Mouse (Mus musculus): Measurements from ENCODE around the gene Gpn2. TPM values are rescaled to one million over a fixed set of nuclear protein-coding genes. Genes with fewer than 3 reads are reported as not detected.

The Gpn2 gene
- polyA plus RNA-seq, 1 experiment = 22.2 TPM

- peaks cover 8% of the 10 kb centered on the region for H3K4me1 ChIP-seq (ENCODE audit: control insufficient read depth, insufficient read depth, low read length)
- TF ChIP-seq POLR2A (IDR thresholded peaks at IDR 0.05; ENCODE audit: insufficient read depth, low read length) (no peak), CTCF (IDR thresholded peaks at IDR 0.05; ENCODE audit: low read depth, low read length) (no peak), EP300 (IDR thresholded peaks at IDR 0.05; ENCODE audit: insufficient read depth, low read depth, low read length) (no peak)
- H3K9ac ChIP-seq (ENCODE audit: low read depth, poor library complexity, severe bottlenecking) = no peak overlapping the region
- no peaks in the 10 kb centered on the region for H3K9me3 ChIP-seq (replicated peaks; ENCODE audit: control insufficient read depth, insufficient read depth, low read length, poor library complexity, severe bottlenecking)
- no peaks in the 10 kb centered on the region for H3K27me3 ChIP-seq (ENCODE audit: control insufficient read depth, insufficient read depth, low read length, poor library complexity, severe bottlenecking)
- no peak overlapping the region for H3K27ac ChIP-seq (ENCODE audit: insufficient read depth, low read length)
- no peak overlapping the region for H3K4me3 ChIP-seq (ENCODE audit: low read depth, low read length)
- H3K36me3 ChIP-seq (ENCODE audit: control insufficient read depth, insufficient read depth, low read length, poor library complexity, severe bottlenecking) = 0 out of 2 replicates have a peak, but pooled peaks cover 3% of the 10 kb centered on the region
Observed at GRCm38 (mm10) chr4:133619473-133620136, 35.4 kb downstream of the Gpn2 start.

GRCm38 (mm10) chr4:133620668-133621067 is 36.5 kb downstream of the Gpn2 start:
- Histone ChIP-seq H3K27ac (ENCODE audit: insufficient read depth, low read length) (no peak overlapping the region), H3K9ac (ENCODE audit: low read depth, poor library complexity, severe bottlenecking) (no peak overlapping the region), H3K4me3 (ENCODE audit: low read depth, low read length) (no peak overlapping the region), H3K9me3 (replicated peaks; ENCODE audit: control insufficient read depth, insufficient read depth, low read length, poor library complexity, severe bottlenecking) (no peaks in the 10 kb centered on the region), H3K4me1 (ENCODE audit: control insufficient read depth, insufficient read depth, low read length) (peaks cover 11% of the 10 kb centered on the region), H3K27me3 (ENCODE audit: control insufficient read depth, insufficient read depth, low read length, poor library complexity, severe bottlenecking) (no peaks in the 10 kb centered on the region), H3K36me3 (ENCODE audit: control insufficient read depth, insufficient read depth, low read length, poor library complexity, severe bottlenecking) (0 out of 2 replicates have a peak, but pooled peaks cover 3% of the 10 kb centered on the region)
- no peak for TF ChIP-seq CTCF (IDR thresholded peaks at IDR 0.05; ENCODE audit: low read depth, low read length)
- TF ChIP-seq POLR2A (IDR thresholded peaks at IDR 0.05; ENCODE audit: insufficient read depth, low read length) = no peak
- TF ChIP-seq EP300 (IDR thresholded peaks at IDR 0.05; ENCODE audit: insufficient read depth, low read depth, low read length) = no peak

GRCm38 (mm10) chr4:133622161-133622695 is 38.1 kb downstream of the Gpn2 start:
- no peaks in the 10 kb centered on the region for H3K27me3 ChIP-seq (ENCODE audit: control insufficient read depth, insufficient read depth, low read length, poor library complexity, severe bottlenecking)
- H3K9me3 ChIP-seq (replicated peaks; ENCODE audit: control insufficient read depth, insufficient read depth, low read length, poor library complexity, severe bottlenecking) = no peaks in the 10 kb centered on the region
- TF ChIP-seq CTCF (IDR thresholded peaks at IDR 0.05; ENCODE audit: low read depth, low read length) (no peak), EP300 (IDR thresholded peaks at IDR 0.05; ENCODE audit: insufficient read depth, low read depth, low read length) (no peak), POLR2A (IDR thresholded peaks at IDR 0.05; ENCODE audit: insufficient read depth, low read length) (no peak)
- H3K27ac ChIP-seq (ENCODE audit: insufficient read depth, low read length) = peak overlapping the region; percentile 30; the same call in 1 of the 2 replicates
- H3K9ac ChIP-seq (ENCODE audit: low read depth, poor library complexity, severe bottlenecking) = peak overlapping the region; percentile 16; the same call in 1 of the 2 replicates
- H3K36me3 ChIP-seq (ENCODE audit: control insufficient read depth, insufficient read depth, low read length, poor library complexity, severe bottlenecking) = 0 out of 2 replicates have a peak, but pooled peaks cover 3% of the 10 kb centered on the region
- H3K4me1 ChIP-seq (ENCODE audit: control insufficient read depth, insufficient read depth, low read length) = peaks cover 15% of the 10 kb centered on the region
- no peak overlapping the region for H3K4me3 ChIP-seq (ENCODE audit: low read depth, low read length)

- H3K9me3 ChIP-seq (replicated peaks; ENCODE audit: control insufficient read depth, insufficient read depth, low read length, poor library complexity, severe bottlenecking) = no peaks in the 10 kb centered on the region
- H3K36me3 ChIP-seq (ENCODE audit: control insufficient read depth, insufficient read depth, low read length, poor library complexity, severe bottlenecking) = 0 out of 2 replicates have a peak, but pooled peaks cover 3% of the 10 kb centered on the region
- no peak overlapping the region for H3K27ac ChIP-seq (ENCODE audit: insufficient read depth, low read length)
Observed at GRCm38 (mm10) chr4:133624830-133625229, 40.7 kb downstream of the Gpn2 start.

DNA sequence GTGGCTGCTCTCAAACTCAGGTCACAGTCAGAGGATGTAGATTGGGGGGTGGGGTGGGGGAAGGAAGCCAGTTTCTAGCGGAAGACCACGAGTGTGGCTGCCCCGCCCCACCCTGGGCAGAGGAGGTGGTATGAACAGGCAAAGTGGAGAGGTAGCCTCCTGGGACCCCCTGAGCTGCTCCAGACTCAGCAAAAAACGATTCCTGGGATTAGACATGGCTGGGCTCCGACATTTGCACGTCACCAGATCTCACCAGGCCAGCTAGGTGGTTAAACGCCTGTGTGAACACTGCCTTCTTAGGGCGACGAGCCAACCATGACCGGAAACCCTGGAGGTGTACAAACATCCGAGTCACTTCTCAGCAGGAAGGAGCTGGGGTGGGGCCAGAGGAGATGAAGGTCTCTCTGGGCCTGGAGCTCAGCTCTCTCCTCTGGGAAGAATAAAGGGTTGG is 41.5 kb downstream of the Gpn2 start:
- no peak overlapping the region; the same call in 1 of the 2 replicates for H3K9ac ChIP-seq (ENCODE audit: low read depth, poor library complexity, severe bottlenecking)
- H3K9me3 ChIP-seq (replicated peaks; ENCODE audit: control insufficient read depth, insufficient read depth, low read length, poor library complexity, severe bottlenecking) = no peaks in the 10 kb centered on the region
- 0 out of 2 replicates have a peak, but pooled peaks cover 3% of the 10 kb centered on the region for H3K36me3 ChIP-seq (ENCODE audit: control insufficient read depth, insufficient read depth, low read length, poor library complexity, severe bottlenecking)
- H3K27ac ChIP-seq (ENCODE audit: insufficient read depth, low read length) = peak overlapping the region; percentile 65
- no peak overlapping the region for H3K4me3 ChIP-seq (ENCODE audit: low read depth, low read length)
- TF ChIP-seq POLR2A (IDR thresholded peaks at IDR 0.05; ENCODE audit: insufficient read depth, low read length) (no peak), EP300 (IDR thresholded peaks at IDR 0.05; ENCODE audit: insufficient read depth, low read depth, low read length) (no peak), CTCF (IDR thresholded peaks at IDR 0.05; ENCODE audit: low read depth, low read length) (no peak)
- no peaks in the 10 kb centered on the region for H3K27me3 ChIP-seq (ENCODE audit: control insufficient read depth, insufficient read depth, low read length, poor library complexity, severe bottlenecking)
- H3K4me1 ChIP-seq (ENCODE audit: control insufficient read depth, insufficient read depth, low read length) = peaks cover 16% of the 10 kb centered on the region

More at GRCm38 (mm10) chr4:133624830-133625229, 40.7 kb downstream of the Gpn2 start:
- Histone ChIP-seq H3K4me1 (ENCODE audit: control insufficient read depth, insufficient read depth, low read length) (peaks cover 15% of the 10 kb centered on the region), H3K9ac (ENCODE audit: low read depth, poor library complexity, severe bottlenecking) (no peak overlapping the region; the same call in 1 of the 2 replicates), H3K27me3 (ENCODE audit: control insufficient read depth, insufficient read depth, low read length, poor library complexity, severe bottlenecking) (no peaks in the 10 kb centered on the region), H3K4me3 (ENCODE audit: low read depth, low read length) (no peak overlapping the region)
- no peak for TF ChIP-seq EP300 (IDR thresholded peaks at IDR 0.05; ENCODE audit: insufficient read depth, low read depth, low read length)
- no peak for TF ChIP-seq POLR2A (IDR thresholded peaks at IDR 0.05; ENCODE audit: insufficient read depth, low read length)
- no peak for TF ChIP-seq CTCF (IDR thresholded peaks at IDR 0.05; ENCODE audit: low read depth, low read length)

DNA sequence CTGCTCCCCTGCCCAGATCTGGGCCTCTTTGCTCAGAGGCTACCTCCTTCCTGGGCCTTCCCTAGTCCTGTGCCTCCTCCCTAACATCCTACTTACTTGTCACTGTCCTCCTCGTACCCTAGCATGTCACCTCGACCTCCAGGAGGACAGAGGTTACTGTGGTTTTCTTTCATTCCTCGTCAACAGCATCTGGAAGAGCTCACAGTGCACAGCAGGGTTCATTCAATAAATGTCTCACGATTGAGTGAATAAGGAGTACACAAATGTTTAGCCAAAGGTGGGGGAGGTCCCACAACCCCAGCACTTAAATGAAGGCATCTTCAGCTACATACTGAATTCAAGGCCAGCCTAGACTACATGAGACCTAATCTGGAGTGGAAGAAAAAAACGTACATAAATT is 42.1 kb downstream of the Gpn2 start:
- no peaks in the 10 kb centered on the region for H3K27me3 ChIP-seq (ENCODE audit: control insufficient read depth, insufficient read depth, low read length, poor library complexity, severe bottlenecking)
- H3K4me1 ChIP-seq (ENCODE audit: control insufficient read depth, insufficient read depth, low read length) = peaks cover 19% of the 10 kb centered on the region
- H3K9me3 ChIP-seq (replicated peaks; ENCODE audit: control insufficient read depth, insufficient read depth, low read length, poor library complexity, severe bottlenecking) = no peaks in the 10 kb centered on the region
- peak overlapping the region; percentile 65 for H3K27ac ChIP-seq (ENCODE audit: insufficient read depth, low read length)
- TF ChIP-seq CTCF (IDR thresholded peaks at IDR 0.05; ENCODE audit: low read depth, low read length) = no peak
- TF ChIP-seq POLR2A (IDR thresholded peaks at IDR 0.05; ENCODE audit: insufficient read depth, low read length) = no peak
- TF ChIP-seq EP300 (IDR thresholded peaks at IDR 0.05; ENCODE audit: insufficient read depth, low read depth, low read length) = no peak
- H3K36me3 ChIP-seq (ENCODE audit: control insufficient read depth, insufficient read depth, low read length, poor library complexity, severe bottlenecking) = 0 out of 2 replicates have a peak, but pooled peaks cover 3% of the 10 kb centered on the region
- no peak overlapping the region for H3K9ac ChIP-seq (ENCODE audit: low read depth, poor library complexity, severe bottlenecking)
- H3K4me3 ChIP-seq (ENCODE audit: low read depth, low read length) = no peak overlapping the region

Measured in ES-Bruce4 (cell line).